Mouse (Mus musculus): Measurements from ENCODE around the gene Gli3.

Gli3 gene

DNA sequence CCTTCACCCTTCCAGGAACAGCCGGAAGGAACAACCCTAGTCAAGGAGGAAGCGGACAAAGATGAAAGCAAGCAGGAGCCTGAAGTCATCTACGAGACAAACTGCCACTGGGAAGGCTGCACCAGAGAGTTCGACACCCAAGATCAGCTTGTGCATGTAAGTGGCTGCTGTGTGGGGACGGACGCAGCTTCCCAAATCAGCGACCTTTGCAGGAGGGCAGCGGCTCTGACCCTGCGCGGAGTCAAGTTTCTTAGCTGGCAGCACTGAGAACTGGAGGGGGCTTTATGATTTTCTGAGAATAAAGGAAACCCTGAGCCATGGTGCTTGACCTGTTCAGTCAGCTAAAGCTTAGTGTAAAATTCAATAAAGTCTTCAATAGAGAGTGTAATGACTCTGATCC lies 199.3 kb downstream of the Gli3 start:
- in situ Hi-C loops (cut with MboI, MseI), result no loop called here

GRCm38 (mm10) chr13:15664580-15665201 lies 201.7 kb downstream of the Gli3 start:
- in situ Hi-C loops (cut with MboI, MseI), result no loop called here

GRCm38 (mm10) chr13:15665514-15665913 lies 202.5 kb downstream of the Gli3 start:
- in situ Hi-C loops (cut with MboI, MseI), result no loop called here

DNA sequence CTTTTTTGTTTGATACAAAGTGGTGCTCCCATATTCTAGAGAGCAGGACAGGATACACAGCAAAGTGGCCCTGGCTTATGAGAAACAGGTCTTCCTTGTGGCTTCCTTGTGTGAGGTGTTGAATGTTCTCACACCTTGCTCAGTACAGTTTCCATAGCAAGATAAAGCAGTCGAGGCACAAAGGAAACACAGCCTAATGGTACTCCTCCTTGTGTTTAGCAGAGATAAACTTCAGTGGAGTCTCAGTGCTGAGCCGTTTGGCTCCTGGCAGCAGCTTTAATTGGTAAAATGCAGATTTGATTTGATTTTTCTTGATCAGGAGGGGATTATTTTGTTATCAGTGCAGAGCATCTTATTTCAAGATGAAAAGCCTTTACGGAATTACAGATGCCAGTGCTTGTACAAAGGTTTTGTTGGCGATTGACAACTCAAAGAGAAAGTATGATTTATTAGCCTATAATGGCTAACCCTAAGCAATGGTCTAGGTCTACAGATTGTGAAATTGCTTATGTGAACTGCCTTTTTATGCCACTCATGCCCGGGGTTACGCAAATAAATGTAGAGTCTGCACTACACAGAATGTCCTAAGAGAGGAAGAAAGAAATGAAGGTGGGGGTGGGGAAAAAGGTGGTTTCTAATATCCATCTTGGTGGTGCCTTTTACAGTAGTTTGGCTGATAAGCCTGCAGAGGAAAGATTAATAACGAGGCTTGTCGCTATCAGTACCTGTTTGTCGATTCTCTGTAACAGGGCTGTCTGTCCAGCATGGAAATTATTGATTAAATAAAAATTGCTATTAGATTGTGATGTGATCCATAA lies 207.3 kb downstream of the Gli3 start:
- in situ Hi-C loops (cut with MboI, MseI), result no loop called here

- in situ Hi-C loops (cut with MboI, MseI), result no loop called here
Observed at GRCm38 (mm10) chr13:15670962-15671313, 207.9 kb downstream of the Gli3 start.

- in situ Hi-C loops (cut with MboI, MseI), result no loop called here
Observed at GRCm38 (mm10) chr13:15675480-15675879, 212.4 kb downstream of the Gli3 start.

DNA sequence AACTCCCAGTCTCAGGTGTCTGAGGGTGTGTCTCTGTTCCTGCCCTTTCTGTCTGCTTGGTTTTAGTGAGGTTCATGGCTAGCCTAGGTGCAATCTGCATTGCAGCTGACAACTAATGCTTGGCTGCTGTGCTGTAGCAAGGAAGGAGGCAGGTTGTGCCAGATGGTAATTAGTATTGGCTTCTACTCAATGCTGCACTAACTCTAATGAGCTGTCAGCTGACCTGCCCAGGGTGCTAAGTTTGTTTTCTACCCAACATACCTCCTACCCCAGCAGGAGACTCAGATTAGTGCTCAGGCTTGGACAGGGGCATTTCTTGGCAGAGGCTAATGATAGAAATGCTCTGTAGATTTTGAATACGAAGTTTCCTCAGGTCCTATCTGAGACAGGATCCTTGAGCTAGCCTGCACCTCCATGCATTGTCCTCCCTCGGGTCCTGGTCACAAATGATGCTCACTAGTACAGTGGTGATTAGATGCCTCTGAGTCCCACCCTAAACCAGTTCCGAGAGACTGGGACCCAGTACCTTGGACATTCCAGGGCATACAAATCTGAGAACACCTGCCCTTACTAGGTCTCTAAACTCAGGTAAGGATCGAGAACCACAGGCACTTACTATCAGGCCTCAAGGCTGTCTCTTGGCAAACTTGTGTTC lies 214.2 kb downstream of the Gli3 start:
- in situ Hi-C loops (cut with MboI, MseI), result no loop called here

DNA sequence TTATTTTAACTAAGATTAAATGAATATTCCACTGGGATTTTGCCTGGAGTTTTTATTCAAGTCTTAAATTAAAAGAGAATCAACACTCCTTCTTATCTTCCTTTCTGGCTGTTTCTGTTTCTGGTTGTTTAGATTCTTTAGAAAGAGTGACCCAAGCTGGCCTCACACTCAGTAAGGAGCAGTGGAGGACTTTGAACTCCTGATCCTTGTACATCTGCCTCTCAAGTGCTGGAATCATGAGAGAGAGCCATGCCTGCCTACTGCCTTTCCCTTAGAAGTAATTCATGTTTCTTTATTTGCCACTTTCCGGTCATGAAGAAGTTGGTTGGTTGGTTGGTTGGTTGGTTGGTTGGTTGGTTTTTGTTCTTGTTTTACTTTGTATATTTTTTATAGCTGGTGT lies 218.5 kb downstream of the Gli3 start:
- in situ Hi-C loops (cut with MboI, MseI), result no loop called here

- in situ Hi-C loops (cut with MboI, MseI), result no loop called here
Observed at GRCm38 (mm10) chr13:15683006-15683405, 220.0 kb downstream of the Gli3 start.

DNA sequence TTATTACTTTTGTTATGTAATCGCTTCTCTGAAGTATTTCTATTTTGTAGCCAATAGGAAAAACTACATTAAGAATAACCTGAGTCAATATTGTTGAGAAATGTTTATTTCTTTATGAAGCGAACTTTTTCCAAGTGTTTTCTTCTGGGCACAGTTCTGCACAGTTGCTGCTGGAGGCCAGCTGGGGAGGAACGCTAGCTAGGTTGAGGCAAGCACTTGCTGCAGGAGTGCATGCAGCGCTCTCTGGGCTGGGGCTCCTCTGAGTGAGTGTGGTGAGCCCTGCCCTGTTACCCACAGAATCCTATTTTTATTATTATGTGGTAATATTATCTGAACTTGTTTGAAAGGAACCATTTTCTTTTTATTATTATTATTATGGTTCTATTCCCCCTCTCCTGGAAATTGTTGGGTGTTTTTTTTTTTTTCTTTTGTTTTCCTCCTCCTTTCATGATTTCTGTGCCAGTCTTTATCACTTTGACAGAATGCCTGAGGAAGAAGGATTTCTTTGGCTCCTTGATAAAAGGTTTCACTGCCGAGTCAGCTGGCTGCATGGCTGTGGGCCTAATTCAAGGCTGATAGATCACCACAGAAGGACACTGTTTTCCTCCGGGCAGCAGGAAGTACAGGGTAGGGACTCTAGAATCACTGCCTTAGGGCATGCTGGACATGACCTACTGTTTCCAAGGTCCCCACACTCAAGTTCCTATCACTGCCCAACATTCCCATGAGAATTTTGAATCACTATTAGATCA lies 225.2 kb downstream of the Gli3 start:
- in situ Hi-C loops (cut with MboI, MseI), result no loop called here

GRCm38 (mm10) chr13:15688826-15689501 lies 225.9 kb downstream of the Gli3 start:
- in situ Hi-C loops (cut with MboI, MseI), result no loop called here

DNA sequence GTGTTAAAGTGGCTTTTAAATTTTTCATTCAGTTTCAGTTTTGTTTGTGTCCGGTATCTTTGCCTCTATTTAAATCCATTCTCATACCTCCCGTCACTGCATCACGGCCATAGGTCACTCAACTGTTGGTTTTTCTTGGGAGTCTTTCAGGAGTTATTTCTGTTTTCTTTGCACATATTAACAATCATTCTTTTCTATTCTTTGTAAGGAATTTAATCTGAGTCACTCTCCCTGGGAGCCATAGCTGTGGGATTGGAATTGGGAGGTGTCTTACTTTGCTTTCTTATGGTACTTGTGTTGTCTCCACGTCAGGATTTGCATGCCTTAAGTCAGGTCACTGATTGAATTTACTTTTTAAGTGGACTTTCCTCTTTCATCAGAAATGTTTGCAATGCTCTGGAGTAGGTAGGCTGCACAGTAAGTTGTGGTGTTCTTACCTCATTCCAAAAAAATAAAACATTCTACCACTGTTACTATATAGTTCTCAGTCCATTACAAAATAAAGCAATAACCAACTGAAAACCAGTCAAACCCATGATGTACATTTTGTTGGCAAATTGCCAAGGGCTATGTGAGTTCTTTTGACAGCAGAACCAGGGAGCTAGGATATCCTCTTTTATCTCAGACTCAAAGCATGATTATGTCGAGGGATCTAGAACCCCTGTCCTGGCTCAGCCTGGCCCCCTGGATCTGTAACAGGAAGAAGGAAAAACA lies 228.9 kb downstream of the Gli3 start:
- in situ Hi-C loops (cut with MboI, MseI), result no loop called here

GRCm38 (mm10) chr13:15692465-15692809 lies 229.4 kb downstream of the Gli3 start:
- in situ Hi-C loops (cut with MboI, MseI), result no loop called here

GRCm38 (mm10) chr13:15698284-15698683 lies 235.2 kb downstream of the Gli3 start:
- in situ Hi-C loops (cut with MboI, MseI), result no loop called here

DNA sequence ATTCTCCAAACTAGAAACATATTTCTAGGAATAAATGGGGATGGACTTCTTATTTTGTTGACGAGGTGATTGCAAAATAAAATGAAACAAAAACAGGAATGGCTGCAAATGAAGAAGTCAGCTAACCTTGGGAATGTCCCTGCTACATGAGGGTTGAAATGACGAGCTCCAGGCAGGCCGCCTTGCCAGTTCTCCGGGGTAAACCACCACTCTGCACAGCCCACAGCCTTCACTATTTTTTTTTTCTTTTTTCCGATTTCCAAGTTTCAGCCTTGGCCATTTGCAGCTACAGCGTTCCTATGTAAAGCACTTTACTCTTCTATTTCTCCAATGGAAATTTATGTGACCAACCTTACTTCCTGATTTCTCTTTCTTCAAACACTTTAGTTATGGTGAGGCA lies 236.1 kb downstream of the Gli3 start:
- in situ Hi-C loops (cut with MboI, MseI), result no loop called here

- in situ Hi-C loops (cut with MboI, MseI), result no loop called here
Observed at GRCm38 (mm10) chr13:15704669-15705068, 241.6 kb downstream of the Gli3 start.

DNA sequence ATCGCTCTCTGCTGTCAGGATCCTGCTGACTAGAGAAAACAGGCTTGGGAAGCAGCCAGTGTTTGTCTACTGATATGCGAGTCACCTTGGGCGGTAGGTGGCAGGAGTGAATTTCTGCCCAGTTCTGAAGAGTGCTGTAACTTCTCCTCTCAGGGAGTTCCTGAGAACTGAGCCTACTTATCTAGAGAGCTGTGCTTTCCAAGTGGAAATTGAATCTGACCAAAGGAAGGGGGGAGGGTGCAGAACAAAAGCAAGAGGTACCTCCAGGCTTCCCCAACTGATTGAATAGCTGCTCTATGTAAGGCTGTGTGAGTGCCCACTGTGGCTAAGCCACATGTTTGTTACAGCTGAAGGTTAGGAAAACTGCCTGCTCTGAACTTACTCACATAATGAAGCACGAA lies 244.4 kb downstream of the Gli3 start:
- in situ Hi-C loops (cut with MboI, MseI), result no loop called here

GRCm38 (mm10) chr13:15713486-15713885 lies 250.5 kb downstream of the Gli3 start:
- in situ Hi-C loops (cut with MboI, MseI), result no loop called here

- in situ Hi-C loops (cut with MboI, MseI), result no loop called here
Observed at GRCm38 (mm10) chr13:15714331-15714725, 251.3 kb downstream of the Gli3 start.

DNA sequence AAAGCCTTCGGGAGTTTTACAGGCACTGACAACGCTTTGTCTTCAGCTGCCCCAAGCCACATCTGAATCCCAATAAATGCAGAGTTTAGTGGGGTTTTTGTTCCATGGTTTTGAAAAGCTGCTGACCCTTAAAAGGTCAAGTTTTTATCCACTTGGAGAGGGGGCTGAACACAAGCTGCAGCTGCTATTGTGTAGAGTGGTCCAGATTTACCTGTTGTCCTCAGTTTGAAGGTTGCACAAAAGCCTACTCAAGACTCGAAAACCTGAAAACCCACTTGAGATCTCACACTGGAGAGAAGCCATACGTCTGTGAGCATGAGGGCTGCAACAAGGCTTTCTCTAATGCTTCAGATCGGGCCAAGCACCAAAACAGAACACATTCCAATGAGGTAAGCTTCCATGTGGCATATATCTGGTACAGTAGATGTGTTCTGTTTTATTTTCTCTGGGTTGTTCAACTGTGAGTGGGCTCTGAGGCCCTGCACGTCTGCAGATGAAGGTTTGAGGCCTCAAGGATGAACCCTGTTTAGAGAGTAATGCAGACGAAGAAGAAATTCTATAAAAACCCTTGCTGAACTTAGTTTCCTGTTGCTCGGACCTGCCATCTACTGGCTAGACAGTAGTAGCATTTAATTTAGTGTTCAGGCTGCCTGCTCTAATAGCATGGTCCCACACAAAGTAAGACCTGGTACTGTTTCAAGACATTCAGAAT lies 251.8 kb downstream of the Gli3 start:
- in situ Hi-C loops (cut with MboI, MseI), result no loop called here

Measured in T-helper 2 cell (primary cell).